Mouse (Mus musculus) large intestine, adult 2 months (tissue): ENCODE measurements around the gene Sec14l3. TPM values are rescaled to one million over a fixed set of nuclear protein-coding genes. Genes with fewer than 3 reads are reported as not detected.
"Not testable (repeated sequence)": the region's sequence is repeated elsewhere in the genome, so short reads cannot be mapped to it uniquely, and the experiment has no call there.

Experiments used
- DNase-seq: peaks from one replicate; pipeline ENCODE4 v3.0.0-alpha.2; 2012; ENCODE audit warnings: low read depth, low spot score
- WGBS: fragments of 180-500 bp; shearing (Covaris S2); methylation state at CpG from one replicate; pipeline ENCODE4 v1.1.7; 2018; 5-methylcytosine and 5-hydroxymethylcytosine counted together
- polyA plus RNA-seq: library from polyadenylated mRNA; depleted of rRNA; stranded (reverse); fragments of >200 nt; gene quantifications from 2 replicates; pipeline ENCODE4 v1.2.3, GENCODE M21; 2012; rRNA removed

Sec14l3 gene
- not detected in 2 replicates for polyA plus RNA-seq

- 28% methylated on average over 5 of the region's 5 CpGs for WGBS
- DNase-seq, result no peak
These were observed at the start of gene Sec14l3 for GRCm38 (mm10) chr11:4064627-4065122. Gene Sec14l3, plus strand, starts transcription at chr11:4064841.

GRCm38 (mm10) chr11:4015796-4016195, 48.8 kb upstream of the Sec14l3 start:
- WGBS, result 82% methylated on average over 14 of the region's 14 CpGs

GRCm38 (mm10) chr11:4022111-4022510, 42.5 kb upstream of the Sec14l3 start:
- DNase-seq, result not testable (repeated sequence)
- 80% methylated on average over 13 of the region's 13 CpGs for WGBS

More at GRCm38 (mm10) chr11:4015796-4016195, 48.8 kb upstream of the Sec14l3 start:
- not testable (repeated sequence) for DNase-seq

- 47% methylated on average over 2 of the region's 2 CpGs for WGBS
- DNase-seq, result no peak
These were observed 41.3 kb upstream of the Sec14l3 start for GRCm38 (mm10) chr11:4023321-4023720.

GRCm38 (mm10) chr11:4027066-4027465, 37.6 kb upstream of the Sec14l3 start:
- 78% methylated on average over 8 of the region's 8 CpGs for WGBS

GRCm38 (mm10) chr11:4027561-4028334, 36.9 kb upstream of the Sec14l3 start:
- 65% methylated on average over 9 of the region's 9 CpGs for WGBS
- DNase-seq, result no peak

More at GRCm38 (mm10) chr11:4027066-4027465, 37.6 kb upstream of the Sec14l3 start:
- DNase-seq, result no peak

- DNase-seq, result no peak
- WGBS, result 66% methylated on average over 4 of the region's 4 CpGs
These were observed 35.3 kb upstream of the Sec14l3 start for GRCm38 (mm10) chr11:4029343-4029742.

- DNase-seq, result no peak
These were observed 33.3 kb upstream of the Sec14l3 start, which contains the start of gene Sec14l4 for GRCm38 (mm10) chr11:4031126-4031941. Gene Sec14l4, plus strand, starts transcription at chr11:4031462.

GRCm38 (mm10) chr11:4031961-4032360, 32.7 kb upstream of the Sec14l3 start:
- WGBS, result 41% methylated on average over 12 of the region's 12 CpGs
- no peak for DNase-seq

More at GRCm38 (mm10) chr11:4031126-4031941, 33.3 kb upstream of the Sec14l3 start, which contains the start of gene Sec14l4:
- WGBS, result 43% methylated on average over 16 of the region's 16 CpGs

- DNase-seq, result no peak
- WGBS, result 68% methylated on average over 7 of the region's 7 CpGs
These were observed 31.2 kb upstream of the Sec14l3 start for GRCm38 (mm10) chr11:4033471-4033870.

- 77% methylated on average over 4 of the region's 4 CpGs for WGBS
- no peak for DNase-seq
These were observed 30.5 kb upstream of the Sec14l3 start for GRCm38 (mm10) chr11:4034169-4034568.

- 55% methylated on average over 18 of the region's 18 CpGs for WGBS
- DNase-seq, result peak; percentile 32
These were observed 29.3 kb upstream of the Sec14l3 start for GRCm38 (mm10) chr11:4035116-4035892.

- DNase-seq, result no peak
These were observed 28.7 kb upstream of the Sec14l3 start for GRCm38 (mm10) chr11:4035916-4036315.

GRCm38 (mm10) chr11:4036365-4037084, 28.1 kb upstream of the Sec14l3 start:
- DNase-seq, result no peak
- WGBS, result 70% methylated on average over 9 of the region's 9 CpGs

More at GRCm38 (mm10) chr11:4035916-4036315, 28.7 kb upstream of the Sec14l3 start:
- WGBS, result 61% methylated on average over 6 of the region's 6 CpGs

GRCm38 (mm10) chr11:4039951-4040350, 24.7 kb upstream of the Sec14l3 start:
- 93% methylated on average over 4 of the region's 4 CpGs for WGBS
- no peak for DNase-seq

- DNase-seq, result no peak
- 74% methylated on average over 6 of the region's 6 CpGs for WGBS
These were observed 23.5 kb upstream of the Sec14l3 start for GRCm38 (mm10) chr11:4041123-4041625.

GRCm38 (mm10) chr11:4043081-4043480, 21.6 kb upstream of the Sec14l3 start:
- 89% methylated on average over 7 of the region's 7 CpGs for WGBS
- no peak for DNase-seq

- no peak for DNase-seq
- WGBS, result 55% methylated on average over 5 of the region's 5 CpGs
These were observed 18.1 kb upstream of the Sec14l3 start for GRCm38 (mm10) chr11:4046526-4046925.

GRCm38 (mm10) chr11:4047766-4048165, 16.9 kb upstream of the Sec14l3 start:
- DNase-seq, result no peak
- 90% methylated on average over 2 of the region's 2 CpGs for WGBS
